Mouse (Mus musculus): ENCODE measurements around the gene Nanos1. TPM values are rescaled to one million over a fixed set of nuclear protein-coding genes. Genes with fewer than 3 reads are reported as not detected.

The Nanos1 gene
- total RNA-seq, 2 experiments from 2014 or later, result 0.58 to 1.6 TPM

- no peak for ATAC-seq (replicated peaks; ENCODE audit: low FRiP score, poor library complexity, severe bottlenecking)
These were observed 31.8 kb downstream of the Nanos1 start for GRCm38 (mm10) chr19:60787465-60788150.

GRCm38 (mm10) chr19:60788214-60788960, 32.6 kb downstream of the Nanos1 start:
- ATAC-seq (replicated peaks; ENCODE audit: low FRiP score, poor library complexity, severe bottlenecking), result no peak

- ATAC-seq (replicated peaks; ENCODE audit: low FRiP score, poor library complexity, severe bottlenecking), result no peak
These were observed 33.7 kb downstream of the Nanos1 start for GRCm38 (mm10) chr19:60789452-60789851.

- peak; percentile 61 for ATAC-seq (replicated peaks; ENCODE audit: low FRiP score, poor library complexity, severe bottlenecking)
These were observed 34.2 kb downstream of the Nanos1 start for GRCm38 (mm10) chr19:60789919-60790506.

- peak; percentile 90 for ATAC-seq (replicated peaks; ENCODE audit: low FRiP score, poor library complexity, severe bottlenecking)
These were observed 34.9 kb downstream of the Nanos1 start, which contains the start of gene Eif3a for GRCm38 (mm10) chr19:60790551-60791161. Gene Eif3a, minus strand, starts transcription at chr19:60790658.

- ATAC-seq (replicated peaks; ENCODE audit: low FRiP score, poor library complexity, severe bottlenecking), result peak; percentile 4; the same call in 1 of the 2 replicates
These were observed 35.4 kb downstream of the Nanos1 start for GRCm38 (mm10) chr19:60791164-60791563.

GRCm38 (mm10) chr19:60793170-60793707, 37.5 kb downstream of the Nanos1 start:
- no peak for ATAC-seq (replicated peaks; ENCODE audit: low FRiP score, poor library complexity, severe bottlenecking)

- no peak for ATAC-seq (replicated peaks; ENCODE audit: low FRiP score, poor library complexity, severe bottlenecking)
These were observed 39.5 kb downstream of the Nanos1 start for GRCm38 (mm10) chr19:60795244-60795643.

GRCm38 (mm10) chr19:60797415-60797814, 41.6 kb downstream of the Nanos1 start:
- ATAC-seq (replicated peaks; ENCODE audit: low FRiP score, poor library complexity, severe bottlenecking), result no peak

GRCm38 (mm10) chr19:60799867-60800569, 44.2 kb downstream of the Nanos1 start:
- peak; percentile 74 for ATAC-seq (replicated peaks; ENCODE audit: low FRiP score, poor library complexity, severe bottlenecking)

GRCm38 (mm10) chr19:60804903-60805302, 49.1 kb downstream of the Nanos1 start:
- no peak for ATAC-seq (replicated peaks; ENCODE audit: low FRiP score, poor library complexity, severe bottlenecking)

Other genes with a start within 250 kb of the Nanos1 start
- gene Cacul1, start 175.0 kb upstream of the Nanos1 start, total RNA-seq (2015; ENCODE audit: low replicate concordance), result 12.1 and 15.5 TPM in 2 replicates
- 15.5 and 16.6 TPM in 2 replicates for gene Cacul1, start 175.0 kb upstream of the Nanos1 start, total RNA-seq (2017; ENCODE audit: low replicate concordance)
- gene Eif3a, start 34.7 kb downstream of the Nanos1 start, total RNA-seq (2015; ENCODE audit: low replicate concordance), result 63.8 and 94.0 TPM in 2 replicates
- gene Eif3a, start 34.7 kb downstream of the Nanos1 start, total RNA-seq (2017; ENCODE audit: low replicate concordance), result 68.9 and 152 TPM in 2 replicates
- 11.7 and 15.5 TPM in 2 replicates for gene Fam45a, start 55.6 kb downstream of the Nanos1 start, total RNA-seq (2015; ENCODE audit: low replicate concordance)
- gene Fam45a, start 55.6 kb downstream of the Nanos1 start, total RNA-seq (2017; ENCODE audit: low replicate concordance), result 6.6 and 14.0 TPM in 2 replicates
- 7.3 and 11.9 TPM in 2 replicates for gene Sfxn4, start 105.5 kb downstream of the Nanos1 start, total RNA-seq (2015; ENCODE audit: low replicate concordance)
- gene Sfxn4, start 105.5 kb downstream of the Nanos1 start, total RNA-seq (2017; ENCODE audit: low replicate concordance), result 3.5 and 13.2 TPM in 2 replicates
- gene Prdx3, start 118.6 kb downstream of the Nanos1 start, total RNA-seq (2015; ENCODE audit: low replicate concordance), result 99.3 and 105 TPM in 2 replicates
- gene Prdx3, start 118.6 kb downstream of the Nanos1 start, total RNA-seq (2017; ENCODE audit: low replicate concordance), result 88.4 and 96.3 TPM in 2 replicates
- gene Grk5, start 133.8 kb downstream of the Nanos1 start, total RNA-seq (2015; ENCODE audit: low replicate concordance), result 2.7 and 12.1 TPM in 2 replicates
- gene Grk5, start 133.8 kb downstream of the Nanos1 start, total RNA-seq (2017; ENCODE audit: low replicate concordance), result 5.2 and 14.6 TPM in 2 replicates